Mouse (Mus musculus): ENCODE data around the gene Cwc22.

Gene Cwc22

GRCm38 (mm10) chr2:77945596-77946485, at the start of gene Cwc22:
Cwc22 (minus strand) TSS chr2:77946375.
- DNase-seq, result peak; percentile 86

GRCm38 (mm10) chr2:77993727-77994401, 47.7 kb upstream of the Cwc22 start:
- DNase-seq, result no peak

- no peak for DNase-seq
Measured at GRCm38 (mm10) chr2:77992951-77993604, 46.9 kb upstream of the Cwc22 start.

GRCm38 (mm10) chr2:77990820-77991219, 44.6 kb upstream of the Cwc22 start:
- DNase-seq, result no peak

- no peak for DNase-seq
Measured at GRCm38 (mm10) chr2:77990121-77990520, 43.9 kb upstream of the Cwc22 start.

- DNase-seq, result no peak
Measured at GRCm38 (mm10) chr2:77989390-77989789, 43.2 kb upstream of the Cwc22 start.

GRCm38 (mm10) chr2:77985991-77986730, 40.0 kb upstream of the Cwc22 start:
- no peak for DNase-seq

GRCm38 (mm10) chr2:77984209-77984608, 38.0 kb upstream of the Cwc22 start:
- no peak for DNase-seq

GRCm38 (mm10) chr2:77981826-77982225, 35.7 kb upstream of the Cwc22 start:
- DNase-seq, result no peak

GRCm38 (mm10) chr2:77980696-77981095, 34.5 kb upstream of the Cwc22 start:
- DNase-seq, result no peak

GRCm38 (mm10) chr2:77979519-77979918, 33.3 kb upstream of the Cwc22 start:
- no peak for DNase-seq

GRCm38 (mm10) chr2:77979081-77979480, 32.9 kb upstream of the Cwc22 start:
- DNase-seq, result no peak

- DNase-seq, result no peak
Measured at GRCm38 (mm10) chr2:77978256-77978655, 32.1 kb upstream of the Cwc22 start.

- no peak for DNase-seq
Measured at GRCm38 (mm10) chr2:77976321-77976920, 30.2 kb upstream of the Cwc22 start.

GRCm38 (mm10) chr2:77975606-77976005, 29.4 kb upstream of the Cwc22 start:
- DNase-seq, result no peak

- DNase-seq, result no peak
Measured at GRCm38 (mm10) chr2:77974986-77975385, 28.8 kb upstream of the Cwc22 start.

- no peak for DNase-seq
Measured at GRCm38 (mm10) chr2:77974366-77974765, 28.2 kb upstream of the Cwc22 start.

GRCm38 (mm10) chr2:77973296-77973695, 27.1 kb upstream of the Cwc22 start:
- DNase-seq, result no peak

- DNase-seq, result no peak
Measured at GRCm38 (mm10) chr2:77972541-77972940, 26.4 kb upstream of the Cwc22 start.

- no peak for DNase-seq
Measured at GRCm38 (mm10) chr2:77971871-77972270, 25.7 kb upstream of the Cwc22 start.

- no peak for DNase-seq
Measured at GRCm38 (mm10) chr2:77971361-77971760, 25.2 kb upstream of the Cwc22 start.

- no peak for DNase-seq
Measured at GRCm38 (mm10) chr2:77970556-77970955, 24.4 kb upstream of the Cwc22 start.
